23 mouse cellular contexts compared by ENCODE assay signal in genomic region chr8:99161633-99162032, GRCm38 (mm10).
DNase-seq lines count a peak whose midpoint lies in the region; ATAC-seq and TF ChIP-seq lines count a peak whose summit lies in the region.
"Had no signal": no experiment of that assay in that cellular context is flagged by ENCODE, and none has a peak within 500 bp of the region (broad histone marks: within the 10 kb centered on the region; RNA-seq: fewer than 3 reads in every experiment).

No protein-coding gene starts in this region.

- no peaks in the 10 kb centered on the region for H3K9me3 ChIP-seq in midbrain, embryonic 11.5 days (ENCODE audit: control insufficient read depth, low read length)
- no peaks in the 10 kb centered on the region for H3K9me3 ChIP-seq in midbrain, embryonic 15.5 days
- no peaks in the 10 kb centered on the region for H3K9me3 ChIP-seq in stomach, embryonic 14.5 days (ENCODE audit: control insufficient read depth, low read depth, low read length)
- no peaks in the 10 kb centered on the region for H3K9me3 ChIP-seq in stomach, postnatal 0 days (ENCODE audit: control insufficient read depth, low read length)
- H3K9me3 ChIP-seq: heart, embryonic 12.5 days; heart, embryonic 15.5 days had no signal

- TF ChIP-seq CTCF in stomach, postnatal 0 days (IDR thresholded peaks at IDR 0.05; ENCODE audit: low read depth) = no peak

- peak; percentile 1 for DNase-seq in adrenal gland, adult 2 months
- DNase-seq in adrenal gland, postnatal 36 days = no peak
- peak; percentile 64 for DNase-seq in midbrain, embryonic 11.5 days (ENCODE audit: low spot score, missing footprints)
- no peak for DNase-seq in stomach, postnatal 0 days (ENCODE audit: low spot score)
- DNase-seq in lung, postnatal 25 days (ENCODE audit: low spot score) = no peak
- no peak for DNase-seq in liver
- DNase-seq: adrenal gland, postnatal 14 days; cerebellum, adult 18-20 months; cerebellum, adult 9-10 months; cerebellum, postnatal 14 days; forebrain, postnatal 0 days; gastrocnemius, adult 2 months; gastrocnemius, postnatal 25 days; heart, adult 18-20 months; heart, postnatal 14 days; heart, postnatal 4 days had no signal

- no peak overlapping the region for H3K4me3 ChIP-seq in midbrain, embryonic 11.5 days (ENCODE audit: low read depth, low read length)
- no peak overlapping the region for H3K4me3 ChIP-seq in midbrain, embryonic 15.5 days
- H3K4me3 ChIP-seq in stomach, embryonic 14.5 days (ENCODE audit: low read depth, low read length) = no peak overlapping the region
- no peak overlapping the region for H3K4me3 ChIP-seq in stomach, postnatal 0 days (ENCODE audit: low read depth, low read length)
- H3K4me3 ChIP-seq: gastrocnemius, adult 2 months; heart, embryonic 12.5 days; heart, embryonic 15.5 days had no signal

- H3K27me3 ChIP-seq in midbrain, embryonic 11.5 days (ENCODE audit: control insufficient read depth, insufficient read depth, low read length) = no peaks in the 10 kb centered on the region
- H3K27me3 ChIP-seq in midbrain, embryonic 15.5 days (replicated peaks) = no peaks in the 10 kb centered on the region
- no peaks in the 10 kb centered on the region for H3K27me3 ChIP-seq in stomach, embryonic 14.5 days (ENCODE audit: control insufficient read depth, insufficient read depth, low read length)
- H3K27me3 ChIP-seq in stomach, postnatal 0 days (ENCODE audit: control insufficient read depth, insufficient read depth, low read length) = no peaks in the 10 kb centered on the region
- H3K27me3 ChIP-seq: heart, embryonic 12.5 days; heart, embryonic 15.5 days; Patski had no signal

- 16% methylated on average over 4 of the region's 4 CpGs for WGBS in midbrain, embryonic 11.5 days
- WGBS in midbrain, embryonic 15.5 days = 19% methylated on average over 4 of the region's 4 CpGs
- 29% methylated on average over 4 of the region's 4 CpGs for WGBS in stomach, embryonic 14.5 days
- 20% methylated on average over 4 of the region's 4 CpGs for WGBS in stomach, postnatal 0 days

- no peak overlapping the region for H3K4me2 ChIP-seq in midbrain, embryonic 11.5 days
- no peak overlapping the region for H3K4me2 ChIP-seq in midbrain, embryonic 15.5 days
- no peak overlapping the region for H3K4me2 ChIP-seq in stomach, embryonic 14.5 days (replicated peaks; ENCODE audit: low read depth, low read length)
- H3K4me2 ChIP-seq in stomach, postnatal 0 days (replicated peaks; ENCODE audit: low read depth) = no peak overlapping the region
- H3K4me2 ChIP-seq: heart, embryonic 12.5 days; heart, embryonic 15.5 days; hindbrain, embryonic 14.5 days had no signal

- H3K9ac ChIP-seq in midbrain, embryonic 11.5 days (ENCODE audit: low read length) = no peak overlapping the region
- no peak overlapping the region for H3K9ac ChIP-seq in midbrain, embryonic 15.5 days
- no peak overlapping the region for H3K9ac ChIP-seq in stomach, embryonic 14.5 days (replicated peaks; ENCODE audit: low read depth, low read length)
- H3K9ac ChIP-seq in stomach, postnatal 0 days (ENCODE audit: low read length) = no peak overlapping the region
- H3K9ac ChIP-seq: forebrain, postnatal 0 days; heart, embryonic 12.5 days; heart, embryonic 15.5 days; hindbrain, embryonic 14.5 days had no signal

- 0 out of 2 replicates have a peak, but pooled peaks have one; percentile 48 for ATAC-seq in midbrain, embryonic 11.5 days (ENCODE audit: low FRiP score)
- ATAC-seq in midbrain, embryonic 15.5 days (replicated peaks) = no peak
- 0 out of 2 replicates have a peak, but pooled peaks have one; percentile 69 for ATAC-seq in stomach, embryonic 14.5 days (ENCODE audit: insufficient number of reproducible peaks, insufficient read depth, low FRiP score, low read depth)
- ATAC-seq in stomach, postnatal 0 days (ENCODE audit: low FRiP score, low TSS enrichment) = 0 out of 2 replicates have a peak, but pooled peaks have one; percentile 56
- ATAC-seq: forebrain, embryonic 14.5 days; forebrain, postnatal 0 days; Patski had no signal

- no peaks in the 10 kb centered on the region; the same call in 1 of the 2 replicates for H3K4me1 ChIP-seq in midbrain, embryonic 11.5 days (ENCODE audit: control insufficient read depth, insufficient read depth, low read length)
- no peaks in the 10 kb centered on the region for H3K4me1 ChIP-seq in midbrain, embryonic 15.5 days
- H3K4me1 ChIP-seq in stomach, embryonic 14.5 days (ENCODE audit: control insufficient read depth, insufficient read depth, low read length) = no peaks in the 10 kb centered on the region
- H3K4me1 ChIP-seq in stomach, postnatal 0 days (replicated peaks; ENCODE audit: control insufficient read depth, insufficient read depth) = no peaks in the 10 kb centered on the region
- H3K4me1 ChIP-seq: heart, embryonic 15.5 days had no signal

- H3K27ac ChIP-seq in midbrain, embryonic 11.5 days (ENCODE audit: low read depth, low read length) = no peak overlapping the region
- no peak overlapping the region for H3K27ac ChIP-seq in midbrain, embryonic 15.5 days
- H3K27ac ChIP-seq in stomach, embryonic 14.5 days (ENCODE audit: low read length) = no peak overlapping the region
- no peak overlapping the region for H3K27ac ChIP-seq in stomach, postnatal 0 days (replicated peaks)
- H3K27ac ChIP-seq: gastrocnemius, adult 2 months; heart, embryonic 15.5 days; hindbrain, embryonic 14.5 days had no signal

- no peaks in the 10 kb centered on the region for H3K36me3 ChIP-seq in midbrain, embryonic 11.5 days (ENCODE audit: control insufficient read depth, insufficient read depth, low read length)
- H3K36me3 ChIP-seq in midbrain, embryonic 15.5 days (replicated peaks) = no peaks in the 10 kb centered on the region
- no peaks in the 10 kb centered on the region for H3K36me3 ChIP-seq in stomach, embryonic 14.5 days (ENCODE audit: control insufficient read depth, insufficient read depth, low read length)
- no peaks in the 10 kb centered on the region for H3K36me3 ChIP-seq in stomach, postnatal 0 days (ENCODE audit: control insufficient read depth, insufficient read depth, low read length)
- H3K36me3 ChIP-seq: heart, embryonic 12.5 days; heart, embryonic 15.5 days had no signal

- no peak for TF ChIP-seq EP300 in stomach, postnatal 0 days (optimal IDR thresholded peaks at IDR 0.05)

Comparison
In these comparisons a context has a peak if more than half of its experiments do, and no peak if none do; other contexts are left out.
1. DNase-seq: peak in adrenal gland, adult 2 months (single experiment) and midbrain, embryonic 11.5 days (single experiment); none in adrenal gland, postnatal 36 days (0 of 2), stomach, postnatal 0 days (single experiment), lung, postnatal 25 days (single experiment) and liver (single experiment).